Mouse (Mus musculus): ENCODE data around the gene Sbno1.

DNA sequence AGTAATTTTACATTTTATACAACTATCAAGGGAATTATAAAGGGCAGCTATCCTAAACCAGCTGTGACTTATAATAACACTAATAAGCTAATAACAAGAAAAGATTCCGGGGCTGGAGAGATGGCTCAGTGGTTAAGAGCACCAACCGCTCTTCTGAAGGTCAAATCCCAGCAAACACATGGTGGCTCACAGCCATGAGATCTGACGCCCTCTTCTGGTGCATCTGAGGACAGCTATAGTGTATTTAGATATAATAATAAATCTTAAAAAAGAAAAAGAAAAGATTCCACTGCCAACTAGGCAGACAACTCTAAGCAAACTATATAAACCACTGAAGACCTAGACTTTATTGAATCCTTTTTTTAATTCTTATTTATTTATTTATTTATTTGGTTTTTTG lies 15.0 kb downstream of the Sbno1 start:
- TF ChIP-seq CTCF (IDR thresholded peaks at IDR 0.05; ENCODE audit: borderline replicate concordance, control insufficient read depth, extremely low read depth, insufficient read depth, low read length, poor library complexity): no peak
- TF ChIP-seq POLR2A (IDR thresholded peaks at IDR 0.05; ENCODE audit: control insufficient read depth, extremely low read depth, insufficient read depth, low read length, poor library complexity): no peak
